Mouse (Mus musculus): Measurements from ENCODE around the gene Gan. TPM values are rescaled to one million over a fixed set of nuclear protein-coding genes. Genes with fewer than 3 reads are reported as not detected.

Gan gene
- polyA plus RNA-seq, 2 experiments, result 0.62 to 1.6 TPM

GRCm38 (mm10) chr8:117197551-117197950 lies 39.6 kb downstream of the Gan start:
- Histone ChIP-seq H3K4me3 (ENCODE audit: insufficient read depth in 1 of 2, low read depth in 2 of 2, low read length in 2 of 2) (no peak overlapping the region), H3K27ac (peak overlapping the region; percentile 98), H3K4me1 (replicated peaks; ENCODE audit: control insufficient read depth in 2 of 2, insufficient read depth in 2 of 2, low read length in 1 of 2) (peaks cover 55 to 63% of the 10 kb centered on the region in 2 experiments), H3K36me3 (replicated peaks; ENCODE audit: control insufficient read depth, insufficient read depth, low read depth) (peaks cover 11% of the 10 kb centered on the region; the same call in 1 of the 2 replicates), H3K9ac (replicated peaks) (peak overlapping the region; percentile 60), H3K9me3 (ENCODE audit: control insufficient read depth, low read length) (no peaks in the 10 kb centered on the region), H3K4me2 (ENCODE audit: low read depth) (peak overlapping the region; percentile 65), H3K27me3 (ENCODE audit: control insufficient read depth, insufficient read depth, low read length) (no peaks in the 10 kb centered on the region)
- 87% methylated on average over 6 of the region's 6 CpGs for WGBS (ENCODE audit: insufficient replicate concordance)
- TF ChIP-seq CTCF (IDR thresholded peaks at IDR 0.05; ENCODE audit: low read depth) (no peak), EP300 (IDR thresholded peaks at IDR 0.05; ENCODE audit: low read depth) (no peak)
- DNase-seq (ENCODE audit: low read depth in 3 of 3, low spot score in 3 of 3), result no peak
- ATAC-seq (ENCODE audit: insufficient read depth), result no peak

- 17% methylated on average over 20 of the region's 20 CpGs for WGBS (ENCODE audit: insufficient replicate concordance)
- Histone ChIP-seq H3K4me1 (replicated peaks; ENCODE audit: control insufficient read depth in 2 of 2, insufficient read depth in 2 of 2, low read length in 1 of 2) (peaks cover 57 to 64% of the 10 kb centered on the region in 2 experiments), H3K4me3 (ENCODE audit: insufficient read depth in 1 of 2, low read depth in 2 of 2, low read length in 2 of 2) (peak overlapping the region; percentile 46 to 50), H3K36me3 (replicated peaks; ENCODE audit: control insufficient read depth, insufficient read depth, low read depth) (peaks cover 11% of the 10 kb centered on the region; the same call in 1 of the 2 replicates), H3K9me3 (ENCODE audit: control insufficient read depth, low read length) (no peaks in the 10 kb centered on the region), H3K27me3 (ENCODE audit: control insufficient read depth, insufficient read depth, low read length) (no peaks in the 10 kb centered on the region), H3K27ac (peak overlapping the region; percentile 98), H3K9ac (replicated peaks) (peak overlapping the region; percentile 60), H3K4me2 (ENCODE audit: low read depth) (peak overlapping the region; percentile 65)
- TF ChIP-seq CTCF (IDR thresholded peaks at IDR 0.05; ENCODE audit: low read depth) (peak; percentile 97), EP300 (IDR thresholded peaks at IDR 0.05; ENCODE audit: low read depth) (peak; percentile 95)
- ATAC-seq (ENCODE audit: insufficient read depth) (peak; percentile 76), DNase-seq (ENCODE audit: low read depth in 3 of 3, low spot score in 3 of 3) (peak; percentile 83 to 91 (median 85))
These were observed 40.4 kb downstream of the Gan start for GRCm38 (mm10) chr8:117198141-117198935.

- DNase-seq (ENCODE audit: low read depth in 3 of 3, low spot score in 3 of 3), result no peak
- Histone ChIP-seq H3K9me3 (ENCODE audit: control insufficient read depth, low read length) (no peaks in the 10 kb centered on the region), H3K4me2 (ENCODE audit: low read depth) (peak overlapping the region; percentile 65), H3K4me3 (ENCODE audit: insufficient read depth in 1 of 2, low read depth in 2 of 2, low read length in 2 of 2) (peak overlapping the region in 1 of 2 experiments; percentile 50; a peak in 2 of 4 replicates), H3K27me3 (ENCODE audit: control insufficient read depth, insufficient read depth, low read length) (no peaks in the 10 kb centered on the region), H3K36me3 (replicated peaks; ENCODE audit: control insufficient read depth, insufficient read depth, low read depth) (peaks cover 8% of the 10 kb centered on the region; the same call in 1 of the 2 replicates), H3K27ac (peak overlapping the region; percentile 98), H3K4me1 (replicated peaks; ENCODE audit: control insufficient read depth in 2 of 2, insufficient read depth in 2 of 2, low read length in 1 of 2) (peaks cover 57 to 64% of the 10 kb centered on the region in 2 experiments), H3K9ac (replicated peaks) (peak overlapping the region; percentile 60)
- 83% methylated on average over 6 of the region's 6 CpGs for WGBS (ENCODE audit: insufficient replicate concordance)
- TF ChIP-seq EP300 (IDR thresholded peaks at IDR 0.05; ENCODE audit: low read depth), result no peak
- TF ChIP-seq CTCF (IDR thresholded peaks at IDR 0.05; ENCODE audit: low read depth), result no peak
- ATAC-seq (ENCODE audit: insufficient read depth), result no peak
These were observed 41.7 kb downstream of the Gan start for GRCm38 (mm10) chr8:117199658-117200057.

- H3K36me3 ChIP-seq (replicated peaks; ENCODE audit: control insufficient read depth, insufficient read depth, low read depth), result peaks cover 4% of the 10 kb centered on the region; the same call in 1 of the 2 replicates
- H3K4me3 ChIP-seq (ENCODE audit: insufficient read depth in 1 of 2, low read depth in 2 of 2, low read length in 2 of 2), result peak overlapping the region; percentile 43 to 50
- no peak for TF ChIP-seq EP300 (IDR thresholded peaks at IDR 0.05; ENCODE audit: low read depth)
- no peak for TF ChIP-seq CTCF (IDR thresholded peaks at IDR 0.05; ENCODE audit: low read depth)
- 73% methylated on average over 13 of the region's 13 CpGs for WGBS (ENCODE audit: insufficient replicate concordance)
- H3K4me2 ChIP-seq (ENCODE audit: low read depth), result peak overlapping the region; percentile 65
- DNase-seq (ENCODE audit: low read depth in 3 of 3, low spot score in 3 of 3) (no peak), ATAC-seq (ENCODE audit: insufficient read depth) (no peak)
- H3K27ac ChIP-seq, result peak overlapping the region; percentile 98
- H3K4me1 ChIP-seq (replicated peaks; ENCODE audit: control insufficient read depth in 2 of 2, insufficient read depth in 2 of 2, low read length in 1 of 2), result peaks cover 57 to 64% of the 10 kb centered on the region in 2 experiments
- H3K27me3 ChIP-seq (ENCODE audit: control insufficient read depth, insufficient read depth, low read length), result no peaks in the 10 kb centered on the region
- H3K9ac ChIP-seq (replicated peaks), result peak overlapping the region; percentile 60
- no peaks in the 10 kb centered on the region for H3K9me3 ChIP-seq (ENCODE audit: control insufficient read depth, low read length)
These were observed 42.4 kb downstream of the Gan start for GRCm38 (mm10) chr8:117200346-117200745.

- peak overlapping the region; percentile 65 for H3K4me2 ChIP-seq (ENCODE audit: low read depth)
These were observed 42.9 kb downstream of the Gan start for GRCm38 (mm10) chr8:117200803-117201202.

More at GRCm38 (mm10) chr8:117200803-117201202, 42.9 kb downstream of the Gan start:
- peak; percentile 80 to 82 (median 81) for DNase-seq (ENCODE audit: low read depth in 3 of 3, low spot score in 3 of 3)
- peak; percentile 76 for ATAC-seq (ENCODE audit: insufficient read depth)
- no peaks in the 10 kb centered on the region for H3K27me3 ChIP-seq (ENCODE audit: control insufficient read depth, insufficient read depth, low read length)
- H3K4me1 ChIP-seq (replicated peaks; ENCODE audit: control insufficient read depth in 2 of 2, insufficient read depth in 2 of 2, low read length in 1 of 2), result peaks cover 57 to 64% of the 10 kb centered on the region in 2 experiments
- H3K9ac ChIP-seq (replicated peaks), result peak overlapping the region; percentile 60
- H3K9me3 ChIP-seq (ENCODE audit: control insufficient read depth, low read length), result no peaks in the 10 kb centered on the region
- peak overlapping the region; percentile 43 to 50 for H3K4me3 ChIP-seq (ENCODE audit: insufficient read depth in 1 of 2, low read depth in 2 of 2, low read length in 2 of 2)
- H3K36me3 ChIP-seq (replicated peaks; ENCODE audit: control insufficient read depth, insufficient read depth, low read depth), result peaks cover 4% of the 10 kb centered on the region; the same call in 1 of the 2 replicates
- peak; percentile 90 for TF ChIP-seq EP300 (IDR thresholded peaks at IDR 0.05; ENCODE audit: low read depth)
- no peak for TF ChIP-seq CTCF (IDR thresholded peaks at IDR 0.05; ENCODE audit: low read depth)
- 45% methylated on average over 9 of the region's 9 CpGs for WGBS (ENCODE audit: insufficient replicate concordance)
- H3K27ac ChIP-seq, result peak overlapping the region; percentile 98
